Mouse (Mus musculus): ENCODE results near the gene Lexm. TPM values are rescaled to one million over a fixed set of nuclear protein-coding genes. Genes with fewer than 3 reads are reported as not detected.

The Lexm gene
- polyA plus RNA-seq (2017; shearing (Covaris generic)) = not detected

GRCm38 (mm10) chr4:106617056-106617455 is at the start of gene Lexm:
Gene Lexm, minus strand, starts transcription at chr4:106617241.

GRCm38 (mm10) chr4:106650833-106651527 is 33.9 kb upstream of the Lexm start, which contains the start of gene Pars2:
Gene Pars2, plus strand, starts transcription at chr4:106651069.

GRCm38 (mm10) chr4:106622030-106622493 is 5.0 kb upstream of the Lexm start, which contains the start of gene Ttc22:
Gene Ttc22, plus strand, starts transcription at chr4:106622432.

GRCm38 (mm10) chr4:106560846-106561781 is 55.9 kb downstream of the Lexm start, which contains the start of gene Dhcr24:
Gene Dhcr24, plus strand, starts transcription at chr4:106561038.

Other genes starting within 250 kb of the Lexm start
- gene Pcsk9, start 152.9 kb downstream of the Lexm start, polyA plus RNA-seq (2017; shearing (Covaris generic)) = not detected
- gene Bsnd, start 125.0 kb downstream of the Lexm start, polyA plus RNA-seq (2017; shearing (Covaris generic)) = not detected
- 1.1 TPM for gene Dhcr24, start 56.2 kb downstream of the Lexm start, polyA plus RNA-seq (2017; shearing (Covaris generic))
- gene Ttc22, start 5.2 kb upstream of the Lexm start, polyA plus RNA-seq (2017; shearing (Covaris generic)) = not detected
- gene Pars2, start 33.8 kb upstream of the Lexm start, polyA plus RNA-seq (2017; shearing (Covaris generic)) = 15.3 TPM
- 86.3 TPM for gene Ttc4, start 61.7 kb upstream of the Lexm start, polyA plus RNA-seq (2017; shearing (Covaris generic))
- gene Mroh7, start 113.7 kb upstream of the Lexm start, polyA plus RNA-seq (2017; shearing (Covaris generic)) = 0.13 TPM
- gene Fam151a, start 116.6 kb upstream of the Lexm start, polyA plus RNA-seq (2017; shearing (Covaris generic)) = not detected
- 25.1 TPM for gene Acot11, start 187.8 kb upstream of the Lexm start, polyA plus RNA-seq (2017; shearing (Covaris generic))

All from inflammation-experienced regulatory T-cells, adult 16 weeks (primary cell).